In genomic region chr6:52221337-52221992, GRCm38 (mm10) we compare ENCODE assay signal across 8 mouse cellular contexts. TPM values are rescaled to one million over a fixed set of nuclear protein-coding genes. Genes with fewer than 3 reads are reported as not detected.
A peak's percentile ranks its signal among the peaks of the same experiment; 100 is the strongest.
DNase-seq lines count a peak whose midpoint lies in the region; ATAC-seq lines count a peak whose summit lies in the region.

TSS of gene Hoxa7 (minus strand) at chr6:52221854.

- DNase-seq in CD8-positive naive resting alpha-beta T cell, adult 2 months (ENCODE audit: low read depth in 2 of 2, low spot score in 2 of 2): peak; percentile 76 to 78
- peak; percentile 39 for DNase-seq in c-Kit-positive CD71-positive TER-119-negative erythroid progenitor cells, embryonic 14.5 days (ENCODE audit: low read depth)
- DNase-seq in forebrain, embryonic 11.5 days (ENCODE audit: low spot score): peak; percentile 94
- DNase-seq in kidney, postnatal 25 days: peak; percentile 96 to 97
- DNase-seq in liver, embryonic 13.5 days: peak; percentile 34
- peak; percentile 69 to 78 for DNase-seq in natural killer cell, adult 2 months (ENCODE audit: low spot score in 2 of 2)

- H3K4me3 ChIP-seq in forebrain, embryonic 11.5 days (ENCODE audit: low read depth, low read length): peak within 1 kb of the TSS; percentile 35
- H3K4me3 ChIP-seq in heart, embryonic 15.5 days: peak within 1 kb of the TSS; percentile 58
- peak within 1 kb of the TSS; percentile 52 for H3K4me3 ChIP-seq in liver, embryonic 13.5 days (replicated peaks)
- H3K4me3 ChIP-seq in stomach, embryonic 14.5 days (ENCODE audit: low read depth, low read length): peak within 1 kb of the TSS; percentile 49

- no peak within 1 kb of the TSS for H3K27ac ChIP-seq in forebrain, embryonic 11.5 days (ENCODE audit: low read depth, low read length)
- H3K27ac ChIP-seq in heart, embryonic 15.5 days: no peak within 1 kb of the TSS
- H3K27ac ChIP-seq in liver, embryonic 13.5 days: no peak within 1 kb of the TSS
- H3K27ac ChIP-seq in stomach, embryonic 14.5 days (ENCODE audit: low read length): peak within 1 kb of the TSS; percentile 75; the same call in 1 of the 2 replicates

- 0 out of 2 replicates have a peak within 1 kb of the TSS, but pooled peaks have one; percentile 33 for H3K9ac ChIP-seq in forebrain, embryonic 11.5 days (ENCODE audit: low read length)
- H3K9ac ChIP-seq in heart, embryonic 15.5 days: peak within 1 kb of the TSS; percentile 43; the same call in 1 of the 2 replicates
- peak within 1 kb of the TSS; percentile 33; the same call in 1 of the 2 replicates for H3K9ac ChIP-seq in liver, embryonic 13.5 days
- peak within 1 kb of the TSS; percentile 39; the same call in 1 of the 2 replicates for H3K9ac ChIP-seq in stomach, embryonic 14.5 days (replicated peaks; ENCODE audit: low read depth, low read length)

- H3K4me2 ChIP-seq in forebrain, embryonic 11.5 days (ENCODE audit: low read depth, low read length, severe bottlenecking): peak within 1 kb of the TSS; percentile 70
- peak within 1 kb of the TSS; percentile 97 for H3K4me2 ChIP-seq in heart, embryonic 15.5 days
- H3K4me2 ChIP-seq in liver, embryonic 13.5 days: peak within 1 kb of the TSS; percentile 70
- peak within 1 kb of the TSS; percentile 77 for H3K4me2 ChIP-seq in stomach, embryonic 14.5 days (replicated peaks; ENCODE audit: low read depth, low read length)

- ATAC-seq in forebrain, embryonic 11.5 days (replicated peaks; ENCODE audit: low FRiP score): peak; percentile 56; the same call in 1 of the 2 replicates
- ATAC-seq in heart, embryonic 15.5 days (replicated peaks; ENCODE audit: insufficient number of reproducible peaks, insufficient read depth, low FRiP score, low read depth): 0 out of 2 replicates have a peak, but pooled peaks have one; percentile 23
- ATAC-seq in liver, embryonic 13.5 days (ENCODE audit: low read depth): 0 out of 2 replicates have a peak, but pooled peaks have one; percentile 10
- 0 out of 2 replicates have a peak, but pooled peaks have one; percentile 42 for ATAC-seq in stomach, embryonic 14.5 days (ENCODE audit: insufficient number of reproducible peaks, insufficient read depth, low FRiP score, low read depth)

- H3K36me3 ChIP-seq in forebrain, embryonic 11.5 days (ENCODE audit: control insufficient read depth, insufficient read depth, low read length): no peaks in the 10 kb centered on the region
- no peaks in the 10 kb centered on the region for H3K36me3 ChIP-seq in heart, embryonic 15.5 days
- H3K36me3 ChIP-seq in liver, embryonic 13.5 days: no peaks in the 10 kb centered on the region
- H3K36me3 ChIP-seq in stomach, embryonic 14.5 days (ENCODE audit: control insufficient read depth, insufficient read depth, low read length): no peaks in the 10 kb centered on the region

- no peaks in the 10 kb centered on the region for H3K9me3 ChIP-seq in forebrain, embryonic 11.5 days (ENCODE audit: control insufficient read depth, low read length)
- H3K9me3 ChIP-seq in heart, embryonic 15.5 days (replicated peaks): no peaks in the 10 kb centered on the region
- no peaks in the 10 kb centered on the region for H3K9me3 ChIP-seq in liver, embryonic 13.5 days (replicated peaks)
- H3K9me3 ChIP-seq in stomach, embryonic 14.5 days (ENCODE audit: control insufficient read depth, low read depth, low read length): no peaks in the 10 kb centered on the region

- H3K4me1 ChIP-seq in forebrain, embryonic 11.5 days (replicated peaks; ENCODE audit: control insufficient read depth, insufficient read depth, low read length): peaks cover 9% of the 10 kb centered on the region
- H3K4me1 ChIP-seq in heart, embryonic 15.5 days (replicated peaks): peaks cover 24% of the 10 kb centered on the region
- peaks cover 15% of the 10 kb centered on the region for H3K4me1 ChIP-seq in liver, embryonic 13.5 days (replicated peaks)
- H3K4me1 ChIP-seq in stomach, embryonic 14.5 days (ENCODE audit: control insufficient read depth, insufficient read depth, low read length): 0 out of 2 replicates have a peak, but pooled peaks cover 4% of the 10 kb centered on the region

- peaks cover 100% of the 10 kb centered on the region for H3K27me3 ChIP-seq in forebrain, embryonic 11.5 days (ENCODE audit: control insufficient read depth, insufficient read depth, low read length)
- H3K27me3 ChIP-seq in heart, embryonic 15.5 days: peaks cover 99% of the 10 kb centered on the region
- peaks cover 100% of the 10 kb centered on the region for H3K27me3 ChIP-seq in liver, embryonic 13.5 days
- H3K27me3 ChIP-seq in stomach, embryonic 14.5 days (ENCODE audit: control insufficient read depth, insufficient read depth, low read length): peaks cover 65% of the 10 kb centered on the region

- 1% methylated on average over 46 of the region's 46 CpGs for WGBS in forebrain, embryonic 11.5 days
- 1% methylated on average over 46 of the region's 46 CpGs for WGBS in heart, embryonic 15.5 days
- WGBS in liver, embryonic 13.5 days (ENCODE audit: insufficient replicate concordance): 2% methylated on average over 46 of the region's 46 CpGs
- WGBS in stomach, embryonic 14.5 days: 1% methylated on average over 46 of the region's 46 CpGs

RNA-seq across cellular contexts. Expression of gene Hoxa7, which starts in this region (rescaled TPM):
- polyA plus RNA-seq in forebrain, embryonic 11.5 days (2014; fragmentation: Nextera tagmentation; extraction: Ambion mirVana): not detected in 2 replicates
- polyA plus RNA-seq in heart, embryonic 15.5 days (2015; fragmentation: Nextera tagmentation; extraction: Ambion mirVana): 0.54 and 1.4 TPM in 2 replicates
- 0.52 and 0.59 TPM in 2 replicates for polyA plus RNA-seq in liver, embryonic 13.5 days (2015; fragmentation: Nextera tagmentation; extraction: Ambion mirVana)
- 13.7 and 13.9 TPM in 2 replicates for polyA plus RNA-seq in stomach, embryonic 14.5 days (2014; fragmentation: Nextera tagmentation; extraction: Ambion mirVana)

Comparison
In these comparisons a context has a peak if more than half of its experiments do, and no peak if none do; other contexts are left out.
1. Peak in DNase-seq, ATAC-seq, H3K4me3 ChIP-seq, H3K9ac ChIP-seq and H3K4me2 ChIP-seq in forebrain, embryonic 11.5 days; RNA of the gene not detected or under 1 TPM.
2. Peak in DNase-seq, ATAC-seq, H3K4me3 ChIP-seq, H3K9ac ChIP-seq and H3K4me2 ChIP-seq in liver, embryonic 13.5 days; RNA of the gene not detected or under 1 TPM.
3. DNase-seq: peak in every context shown above with its lines; median percentile 96 in kidney, postnatal 25 days; 94 in forebrain, embryonic 11.5 days; 77 in CD8-positive naive resting alpha-beta T cell, adult 2 months; 74 in natural killer cell, adult 2 months; 39 in c-Kit-positive CD71-positive TER-119-negative erythroid progenitor cells, embryonic 14.5 days; 34 in liver, embryonic 13.5 days.